Mouse (Mus musculus): ENCODE data around the gene Polk. TPM values are rescaled to one million over a fixed set of nuclear protein-coding genes. Genes with fewer than 3 reads are reported as not detected.

The Polk gene
- total RNA-seq, 2 experiments from 2014 or later: 2.9 to 6.1 TPM

DNA sequence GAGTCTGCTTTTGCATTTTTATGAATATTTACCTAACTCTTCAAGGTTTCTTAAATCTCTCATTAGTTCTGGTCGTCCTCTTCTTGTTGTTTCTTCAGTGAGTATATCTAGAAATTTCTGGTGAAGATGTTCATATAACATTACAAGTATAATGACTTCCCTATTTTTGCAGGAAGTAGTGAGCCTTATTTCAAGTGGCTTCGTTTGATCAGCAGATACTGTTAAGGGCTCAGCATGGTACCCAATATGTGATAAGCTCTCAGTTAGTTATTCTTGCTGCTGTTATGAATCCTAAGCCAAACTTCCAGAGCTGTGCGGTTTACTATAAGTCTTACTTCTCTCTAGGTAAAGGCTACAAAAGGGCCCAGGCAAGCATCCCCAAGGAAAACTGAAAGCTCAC is 12.8 kb downstream of the Polk start:
- DNase-seq: no peak

DNA sequence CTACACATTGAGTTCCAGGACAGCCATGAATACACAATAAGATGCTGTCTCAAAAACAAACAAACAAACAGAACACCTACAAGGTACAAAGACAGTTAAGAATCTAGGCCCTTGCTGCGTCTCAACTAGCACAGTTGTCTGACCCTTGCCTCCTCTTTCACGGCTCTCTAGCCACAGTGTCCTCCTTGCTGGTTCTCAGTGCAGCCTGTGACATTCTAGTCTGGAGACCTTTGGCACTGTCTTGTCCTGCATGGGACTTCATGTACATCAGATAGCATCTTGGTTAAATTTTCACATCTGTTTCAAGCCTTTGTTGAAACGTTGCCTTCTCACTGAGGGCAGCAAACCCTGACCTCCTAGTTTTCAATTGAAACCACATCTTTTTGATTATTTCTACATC is 13.6 kb downstream of the Polk start:
- no peak for DNase-seq

DNA sequence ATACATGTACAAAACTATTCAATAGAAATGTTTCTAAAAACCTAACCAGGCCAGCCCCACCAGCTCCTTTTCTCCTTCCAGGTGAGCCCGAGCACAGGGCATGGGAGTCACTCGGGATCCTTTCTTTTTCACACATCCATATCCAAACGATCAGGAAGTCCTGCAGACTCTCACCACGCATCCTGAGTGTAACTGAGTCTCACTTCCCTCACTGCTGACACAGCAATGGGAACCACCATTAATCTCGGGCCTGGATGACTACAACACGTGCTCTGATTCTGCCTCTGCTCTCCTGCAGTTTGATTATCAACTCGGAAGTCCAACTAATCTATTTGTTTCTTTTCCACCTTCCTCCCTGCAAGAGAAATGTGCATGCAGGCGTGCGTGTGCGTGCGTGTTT is 14.5 kb downstream of the Polk start:
- no peak for DNase-seq

DNA sequence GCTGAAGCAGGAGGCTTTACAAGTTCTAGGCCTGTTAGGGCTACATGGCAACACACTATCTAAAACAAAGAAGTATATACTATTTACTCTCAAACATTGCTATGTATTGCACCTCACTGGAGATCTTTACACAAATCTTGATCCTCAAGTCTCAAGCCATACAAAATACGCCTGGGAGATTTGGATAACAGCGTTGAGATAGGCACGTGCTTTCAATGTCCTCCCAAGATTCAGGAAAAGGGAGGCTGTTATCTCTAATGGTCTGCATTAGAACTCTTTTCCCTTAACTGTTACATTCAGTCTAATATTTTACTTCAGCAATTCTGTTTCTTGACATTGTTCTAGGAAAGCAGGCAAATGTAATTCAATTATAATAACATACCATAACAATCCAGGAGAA is 15.4 kb downstream of the Polk start:
- DNase-seq: no peak

DNA sequence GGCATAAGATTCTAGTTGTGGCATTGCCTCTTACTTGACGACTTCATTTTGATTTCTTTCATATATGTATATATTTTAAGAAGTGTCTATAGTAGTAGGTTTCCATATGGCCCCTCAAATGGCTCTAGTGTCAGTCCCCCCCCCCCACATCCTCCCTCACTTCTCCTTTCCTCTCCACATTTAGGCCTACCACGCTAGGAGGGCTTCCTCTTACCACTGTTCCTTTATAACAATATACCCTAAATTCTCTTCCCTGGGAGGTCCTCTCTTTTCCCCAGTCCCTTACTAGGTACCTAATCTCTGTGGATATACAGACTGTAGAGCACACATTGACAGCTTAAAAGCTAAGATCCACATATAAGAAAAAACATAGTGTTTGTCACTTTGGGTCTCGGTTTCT is 21.1 kb downstream of the Polk start:
- no peak for DNase-seq

DNA sequence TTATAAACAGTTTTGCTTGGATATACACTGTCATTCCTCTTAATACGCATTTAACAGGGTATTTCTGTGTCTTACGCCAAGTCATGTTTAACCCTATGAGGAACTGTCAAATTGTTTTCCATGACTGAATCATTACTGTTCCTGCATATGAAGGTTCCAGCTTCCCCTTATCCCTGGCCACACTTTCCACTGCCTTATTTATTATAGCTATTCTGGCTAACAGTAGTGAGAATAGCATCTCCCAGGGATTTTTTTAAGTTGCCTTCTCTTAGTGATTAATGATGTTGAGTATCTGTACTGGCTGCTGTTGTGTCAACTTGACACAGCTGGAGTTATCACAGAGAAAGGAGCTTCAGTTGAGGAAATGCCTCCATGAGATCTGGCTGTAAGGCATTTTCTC is 25.0 kb downstream of the Polk start:
- no peak for DNase-seq

DNA sequence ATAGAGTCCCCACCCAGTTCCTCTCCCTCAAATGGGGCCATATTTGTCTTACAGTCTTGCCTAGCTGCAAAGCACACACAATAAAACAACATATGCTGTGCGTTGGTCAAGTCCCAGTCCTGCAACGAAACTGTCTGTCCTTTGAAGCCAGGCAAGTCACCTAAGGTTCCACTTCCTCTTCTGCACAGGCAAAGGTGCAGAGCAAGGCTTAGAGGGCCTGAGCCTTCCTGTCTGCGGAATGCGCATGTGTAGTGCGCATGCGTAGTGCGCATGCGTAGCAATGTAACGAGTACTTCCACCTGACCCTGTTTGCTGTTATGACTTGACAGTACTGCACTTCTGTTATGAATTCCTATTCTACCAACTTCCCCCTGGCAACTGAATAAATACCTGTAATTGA is 26.1 kb downstream of the Polk start:
- no peak for DNase-seq

DNA sequence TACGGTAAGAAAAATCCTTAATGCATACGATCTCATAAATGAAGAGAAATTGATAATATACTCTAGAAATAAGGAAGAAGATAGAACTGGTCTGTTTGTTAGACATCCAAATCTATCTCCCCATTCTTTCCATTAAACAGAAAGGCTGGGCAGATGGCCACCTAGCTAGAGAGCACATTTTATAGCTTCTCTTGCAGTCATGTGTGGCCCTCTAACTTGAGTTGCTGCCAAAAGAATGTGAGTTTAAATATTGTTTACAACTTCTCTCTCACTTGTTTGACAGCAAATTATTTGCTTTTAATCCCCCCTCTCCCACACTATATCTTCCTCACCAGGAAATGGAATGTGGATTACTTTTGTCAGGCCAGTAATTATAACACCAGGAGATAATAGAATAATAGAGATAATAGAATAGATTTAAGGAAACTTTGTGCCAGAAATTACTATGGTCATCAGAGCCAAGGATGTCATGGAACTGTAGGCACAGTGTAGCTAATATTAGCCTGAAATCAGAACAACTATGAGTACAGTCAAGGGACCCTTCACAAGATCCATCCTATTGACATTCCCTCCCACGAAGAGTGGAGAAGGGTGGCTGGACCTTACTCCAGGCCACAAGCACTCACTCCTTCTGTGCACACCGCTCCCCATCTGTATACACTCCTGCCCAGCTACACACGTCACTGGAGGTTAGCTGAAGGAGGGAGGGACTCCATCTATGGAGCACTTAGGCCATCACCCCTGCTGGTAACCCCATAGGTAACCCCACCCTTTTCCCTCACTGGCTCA is 28.0 kb downstream of the Polk start:
- no peak for DNase-seq

DNA sequence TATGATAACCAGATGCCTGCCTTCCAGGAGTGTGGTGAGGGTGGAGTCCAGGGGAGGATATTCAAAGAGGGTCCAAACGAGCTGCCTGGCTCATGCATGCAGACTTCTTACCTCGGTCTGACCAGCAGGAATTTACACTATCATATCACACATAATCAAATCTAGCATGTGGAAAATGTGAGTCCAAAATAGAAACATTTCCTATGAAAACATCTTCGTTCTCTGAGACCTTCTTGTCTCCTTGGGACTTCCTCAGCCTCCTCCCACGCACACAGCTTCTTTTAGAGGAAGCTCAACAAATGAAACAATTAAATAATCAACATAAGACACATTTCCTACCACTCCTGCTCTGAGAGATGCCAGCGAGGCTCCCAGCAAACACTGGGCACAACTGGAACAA is 30.5 kb downstream of the Polk start:
- no peak for DNase-seq

DNA sequence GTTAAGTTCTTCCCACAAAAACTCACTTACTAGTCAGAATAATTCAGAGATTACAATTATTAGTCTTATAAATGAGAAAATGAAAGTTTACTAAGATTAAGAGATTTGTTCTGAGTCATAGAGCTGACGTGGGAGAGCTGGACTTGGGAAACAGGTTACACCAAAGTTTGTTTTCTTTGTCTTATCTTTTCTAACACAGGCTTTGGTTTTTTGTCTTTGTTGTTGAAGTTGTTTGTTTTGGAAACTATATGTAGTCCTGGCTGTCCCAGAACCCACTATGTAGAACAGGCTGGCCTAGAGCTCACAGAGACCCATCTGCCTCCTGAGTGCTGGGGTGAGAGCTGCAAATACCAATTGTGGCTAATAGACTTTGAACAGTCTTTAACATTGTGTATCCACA is 31.1 kb downstream of the Polk start:
- DNase-seq: no peak

DNA sequence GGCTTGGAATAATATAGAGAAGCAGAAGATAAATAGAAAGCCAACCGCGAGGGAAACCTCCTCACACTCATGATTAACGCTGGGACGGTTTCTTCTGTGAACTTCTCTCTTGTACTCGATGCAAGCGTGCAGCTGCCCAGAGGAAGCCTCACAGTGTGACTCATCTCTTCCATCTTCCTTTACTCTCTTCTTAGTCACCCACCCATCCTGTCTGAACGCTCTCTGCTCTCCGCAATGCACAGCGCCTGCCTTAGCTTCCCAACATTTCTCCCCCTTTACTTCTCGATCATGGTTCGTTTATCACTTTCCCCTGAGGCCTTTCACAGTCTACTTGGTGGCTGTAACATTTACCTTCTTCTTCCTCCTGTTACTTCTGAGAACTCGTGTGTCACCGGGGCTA is 31.7 kb downstream of the Polk start:
- DNase-seq: no peak

DNA sequence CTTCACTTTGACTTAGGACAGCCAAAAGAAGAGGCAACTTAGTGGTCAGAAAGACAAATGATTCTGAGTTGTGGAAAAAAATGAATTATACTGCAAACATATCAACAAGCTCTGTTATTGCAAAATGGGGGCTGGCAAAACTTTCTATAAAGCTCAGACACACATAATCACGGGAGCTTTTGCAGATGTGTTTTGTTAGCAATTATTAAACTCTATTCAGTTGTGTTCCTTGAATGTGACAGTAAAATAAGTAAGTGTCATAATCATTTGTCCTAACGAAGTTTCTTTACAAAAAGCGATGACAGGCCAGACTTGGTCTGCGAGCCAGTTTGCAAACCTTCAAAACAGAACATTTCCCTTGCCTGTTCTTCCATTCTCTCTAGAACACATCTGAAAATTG is 34.8 kb downstream of the Polk start:
- no peak for DNase-seq

DNA sequence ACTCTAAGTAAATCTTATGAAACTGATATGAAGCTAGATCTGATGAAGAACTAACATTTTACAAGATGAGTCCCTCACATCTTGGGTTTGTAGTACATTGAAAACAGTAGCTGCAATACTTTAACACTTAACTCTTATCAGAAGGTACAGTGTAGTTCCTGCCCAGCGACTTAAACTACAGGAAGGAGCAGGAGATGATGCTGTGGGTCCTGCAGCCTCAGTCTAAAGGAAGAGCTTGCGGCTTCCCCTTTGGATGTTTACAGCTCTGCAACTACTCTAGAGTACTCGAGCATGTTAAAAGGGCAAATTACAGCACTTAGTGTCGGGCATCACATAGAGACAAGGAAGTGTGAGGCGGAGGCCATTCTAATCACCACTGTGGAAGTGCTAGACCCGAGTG is 36.1 kb downstream of the Polk start:
- DNase-seq: no peak

DNA sequence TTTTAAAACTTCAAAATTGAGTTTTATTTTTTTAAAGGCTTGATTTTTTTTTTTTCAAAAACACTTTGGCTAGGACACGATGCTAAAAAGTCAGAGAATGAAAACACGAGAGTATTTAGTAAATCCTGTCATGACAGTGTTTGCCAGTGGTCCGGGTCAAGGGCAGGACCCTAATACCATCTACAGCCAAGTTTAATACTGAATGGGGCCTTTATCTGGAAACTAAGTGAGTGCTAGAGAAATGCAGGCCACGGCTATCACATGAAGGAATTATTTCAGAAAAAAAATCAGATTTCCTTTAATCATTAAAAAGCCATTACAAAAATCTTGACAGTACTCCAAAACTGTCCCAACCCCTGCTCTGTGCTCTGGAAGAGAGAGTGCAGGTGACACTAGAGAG is 36.7 kb downstream of the Polk start:
- DNase-seq: no peak

DNA sequence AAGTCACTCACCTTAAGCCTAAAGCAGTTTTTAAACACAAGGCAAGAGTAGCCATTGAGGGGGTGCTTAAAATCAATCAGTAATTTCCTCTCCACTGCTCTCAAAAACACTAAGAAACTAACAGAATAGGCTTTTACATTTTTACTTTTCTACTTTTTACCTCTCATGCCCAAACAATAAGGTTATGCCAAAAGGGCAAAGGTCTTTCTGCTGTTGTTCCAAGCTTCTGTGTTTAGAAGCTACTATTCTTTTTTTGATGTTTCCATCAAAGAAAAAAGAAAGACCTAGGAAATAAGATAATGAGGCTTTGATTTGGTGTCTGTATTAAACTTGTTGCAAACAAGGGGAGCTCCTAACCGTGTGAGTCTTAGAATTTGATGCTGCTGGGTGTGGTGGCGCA is 42.5 kb downstream of the Polk start:
- DNase-seq: no peak

DNA sequence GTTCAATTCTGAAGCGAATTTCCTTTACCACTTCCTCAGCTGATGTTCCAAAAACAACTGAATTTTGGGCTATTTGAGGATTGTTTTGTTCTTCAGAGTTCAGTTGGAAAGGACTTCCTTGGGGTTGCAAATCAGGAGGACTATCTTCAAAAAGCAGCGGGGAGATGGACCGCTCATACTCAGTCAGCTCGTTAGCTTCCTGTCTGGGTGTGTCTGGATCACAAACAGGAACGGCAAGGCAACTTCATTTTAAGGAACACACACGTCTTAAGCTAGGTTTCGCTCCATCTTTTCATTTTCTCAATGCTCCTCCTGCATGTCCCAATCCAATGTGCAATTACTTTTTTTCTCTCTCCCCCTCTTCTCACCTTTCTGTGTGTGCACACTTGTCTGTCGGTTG is 45.7 kb downstream of the Polk start:
- DNase-seq: no peak

DNA sequence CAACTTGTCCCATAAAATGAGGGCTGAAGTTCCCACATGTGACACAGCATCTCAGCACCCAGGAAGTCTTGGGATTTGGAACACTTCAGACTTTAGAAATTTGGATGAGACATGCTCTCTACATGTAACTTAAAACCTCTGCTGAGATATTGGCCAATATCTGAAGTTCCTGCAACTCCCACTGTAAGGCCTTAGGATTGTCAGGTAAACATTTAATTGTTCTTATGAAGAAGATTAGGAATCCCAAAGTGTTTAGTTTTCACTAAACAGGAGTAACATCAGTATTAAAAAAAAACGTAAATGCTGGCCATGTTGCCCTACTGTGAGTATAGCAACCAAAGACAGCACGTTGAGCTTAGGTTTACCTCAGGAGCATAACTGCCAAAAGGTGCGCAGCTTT is 51.9 kb downstream of the Polk start, which contains the start of gene Gm17622:
Gm17622 (plus strand) TSS at position 301 of the 400 bp plus-strand sequence.
- DNase-seq: no peak

DNA sequence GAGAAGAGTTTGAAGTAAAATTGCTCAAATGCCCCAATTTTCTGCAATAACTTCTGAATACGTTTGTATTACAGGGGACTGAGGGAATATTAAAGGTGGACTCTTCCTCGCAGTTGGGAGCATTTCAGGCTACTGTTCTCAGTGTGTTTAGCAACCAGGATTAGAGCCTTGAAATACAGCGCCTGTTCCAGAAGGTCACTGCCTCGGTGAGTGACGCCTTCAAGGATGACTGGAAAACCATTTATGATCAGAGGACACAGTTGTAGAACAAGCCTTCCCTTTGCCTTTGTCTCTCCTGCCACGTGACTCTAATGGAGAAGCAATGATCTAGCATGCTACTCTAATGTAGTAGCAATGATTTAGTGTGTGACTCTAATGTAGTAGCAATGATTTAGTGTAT is 54.4 kb downstream of the Polk start:
- no peak for DNase-seq

DNA sequence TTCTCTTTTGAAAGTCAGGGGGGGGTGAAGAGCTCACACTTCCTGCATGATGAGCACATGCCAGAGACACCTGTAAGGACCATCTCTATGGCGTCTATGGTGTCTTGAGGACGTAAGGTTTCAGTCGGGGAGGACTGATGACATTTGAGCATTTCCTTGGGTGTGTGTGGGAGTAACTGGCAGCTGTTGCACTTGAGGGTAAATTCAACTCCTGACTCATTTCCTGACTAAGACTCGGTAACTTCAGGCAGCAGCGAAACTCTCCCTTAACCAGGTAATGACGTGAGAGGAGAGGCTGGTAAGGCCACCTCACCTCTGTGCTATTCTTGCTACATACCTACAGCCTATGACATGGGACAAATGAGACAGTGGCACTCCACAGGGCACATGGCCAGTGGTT is 55.1 kb downstream of the Polk start:
- DNase-seq: no peak

DNA sequence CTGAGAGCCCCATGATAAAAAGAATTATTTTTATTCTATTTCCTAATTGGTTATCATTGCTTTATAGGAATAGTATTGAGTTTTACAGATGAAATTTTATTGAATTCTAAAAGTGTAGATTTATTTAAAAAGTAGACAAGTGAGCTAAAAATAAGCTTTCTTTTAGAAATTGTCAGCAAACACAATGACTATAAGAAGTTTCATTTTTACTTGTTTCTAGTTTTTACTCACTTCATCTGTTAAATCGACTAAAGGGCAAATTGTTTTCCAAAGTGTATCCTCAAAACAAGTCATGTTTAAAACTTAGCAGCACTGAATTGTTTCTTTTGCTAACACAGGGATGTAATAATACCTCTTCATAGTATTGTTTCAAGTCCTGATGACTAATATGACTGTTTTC is 63.4 kb downstream of the Polk start:
- DNase-seq: no peak

DNA sequence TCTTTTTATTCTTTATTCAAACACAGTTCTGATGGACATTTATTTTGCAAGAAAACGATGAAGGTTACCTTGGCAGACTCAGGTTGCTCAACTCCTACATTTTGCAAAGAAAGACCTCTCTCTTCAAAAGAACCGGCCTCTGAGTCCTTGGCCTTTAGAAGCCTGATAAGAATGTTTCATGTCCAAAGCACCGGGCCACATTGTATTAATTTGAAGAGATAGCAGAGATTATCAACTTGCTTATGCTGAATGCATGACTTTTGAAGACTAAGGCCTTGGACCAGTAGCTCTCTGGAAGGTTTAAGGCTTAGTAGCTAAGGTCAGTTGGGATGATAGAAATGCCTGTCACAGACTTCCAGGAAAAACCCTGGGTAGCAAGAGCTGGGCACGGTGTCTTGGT is 65.2 kb downstream of the Polk start:
- no peak for DNase-seq

DNA sequence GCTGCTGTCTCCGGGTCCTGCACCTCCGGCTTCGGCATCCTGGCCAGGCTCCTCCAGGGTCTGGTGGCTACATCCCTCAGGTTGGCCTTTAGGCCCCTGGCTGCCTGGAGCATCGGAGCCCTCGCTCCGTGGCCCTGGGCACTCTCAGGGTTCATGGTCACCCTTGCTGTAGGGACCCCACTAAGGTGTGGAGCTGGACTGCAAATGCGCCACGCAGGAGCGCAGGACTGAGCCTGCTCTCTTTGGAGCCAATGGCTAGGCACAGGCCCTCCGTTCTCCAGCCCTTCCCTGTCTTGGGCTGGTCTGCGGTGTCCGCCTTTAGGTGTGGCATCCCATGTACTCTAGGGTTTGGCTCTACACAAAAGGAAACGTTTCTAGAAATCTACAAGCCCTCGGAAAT is 71.4 kb downstream of the Polk start, which contains the start of gene Ankdd1b:
Ankdd1b (minus strand) TSS at position 242 of the 400 bp plus-strand sequence.
- DNase-seq: no peak

DNA sequence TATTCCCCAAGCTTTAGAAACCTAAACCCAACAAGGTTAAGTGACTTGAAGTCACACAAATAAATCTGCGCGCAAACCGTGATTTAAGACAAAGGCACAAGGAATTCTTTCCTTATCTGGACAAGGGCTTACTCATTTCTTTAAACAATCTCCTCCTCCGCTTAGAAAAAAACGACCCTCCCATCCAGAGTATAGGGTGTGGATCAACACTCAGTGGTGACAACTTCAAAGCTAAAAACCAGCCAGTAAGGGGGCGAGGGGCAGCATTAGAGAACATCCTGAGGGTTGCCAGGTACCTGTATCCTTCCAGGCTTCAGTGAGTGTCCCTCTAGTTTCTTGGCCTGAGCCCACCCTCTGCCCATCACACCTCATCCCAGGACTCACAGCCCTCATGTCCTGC is 71.8 kb downstream of the Polk start:
- no peak for DNase-seq

DNA sequence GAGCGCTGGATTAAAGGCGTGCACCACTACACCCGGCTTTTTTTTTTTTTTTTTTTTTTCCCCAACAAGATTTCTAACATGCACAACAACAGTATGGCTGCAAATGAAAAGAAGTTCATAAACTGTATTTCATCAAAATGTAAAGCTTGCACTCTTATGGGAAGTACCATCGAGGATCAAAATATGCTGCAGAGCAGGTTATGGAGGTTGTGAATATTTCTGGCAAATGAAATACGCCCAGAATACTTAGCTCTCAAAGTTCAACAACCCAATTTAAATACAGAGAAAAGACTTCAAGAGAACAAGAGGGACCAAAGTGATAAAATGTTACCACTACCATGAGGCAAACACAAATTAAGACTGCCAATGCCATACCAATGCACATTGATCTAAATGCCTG is 73.7 kb downstream of the Polk start:
- DNase-seq: no peak

DNA sequence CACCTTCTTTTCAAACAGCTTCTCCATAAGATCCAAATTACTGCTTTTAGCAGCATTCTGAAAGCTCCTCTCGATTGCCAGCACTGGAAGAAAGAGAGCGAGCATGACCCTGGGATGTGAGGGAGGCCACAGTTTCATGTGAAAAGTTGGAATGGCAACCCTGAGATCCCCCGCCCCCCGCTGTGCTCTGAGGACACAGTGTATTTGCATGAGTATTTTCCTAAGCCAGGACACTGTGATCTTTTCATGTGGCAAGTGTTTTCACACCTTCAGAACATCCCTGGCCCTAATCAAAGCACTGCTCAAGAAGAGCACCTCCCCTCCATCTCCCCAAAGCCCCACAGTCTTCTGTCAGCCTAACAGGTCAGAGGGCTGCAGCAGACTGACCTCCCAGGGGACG is 77.1 kb downstream of the Polk start:
- DNase-seq: no peak

Data from gastrocnemius, postnatal 10 days (tissue).